Mouse (Mus musculus) kidney, postnatal 10 days (tissue): ENCODE measurements around the gene Tob1.

Source experiments
- DNase-seq: peaks from one replicate; pipeline ENCODE4 v3.0.0; 2021; ENCODE audit warnings: mixed read lengths

Tob1 gene

GRCm38 (mm10) chr11:94211124-94211603, at the start of gene Tob1:
Gene Tob1, plus strand, starts transcription at chr11:94211454.
- peak; percentile 99 for DNase-seq

- DNase-seq: peak; percentile 47
Measured at GRCm38 (mm10) chr11:94161867-94162581, 49.2 kb upstream of the Tob1 start.

GRCm38 (mm10) chr11:94163005-94163767, 48.1 kb upstream of the Tob1 start:
- DNase-seq: no peak

GRCm38 (mm10) chr11:94165745-94166144, 45.5 kb upstream of the Tob1 start:
- peak; percentile 49 for DNase-seq

- DNase-seq: peak; percentile 50
Measured at GRCm38 (mm10) chr11:94168238-94168637, 43.0 kb upstream of the Tob1 start.

- no peak for DNase-seq
Measured at GRCm38 (mm10) chr11:94169596-94169995, 41.7 kb upstream of the Tob1 start.

GRCm38 (mm10) chr11:94171691-94172090, 39.6 kb upstream of the Tob1 start:
- DNase-seq: no peak

- DNase-seq: peak; percentile 35
Measured at GRCm38 (mm10) chr11:94172186-94172585, 39.1 kb upstream of the Tob1 start.

GRCm38 (mm10) chr11:94173726-94174146, 37.5 kb upstream of the Tob1 start:
- DNase-seq: no peak

- no peak for DNase-seq
Measured at GRCm38 (mm10) chr11:94175288-94175687, 36.0 kb upstream of the Tob1 start.

- DNase-seq: peak; percentile 75
Measured at GRCm38 (mm10) chr11:94175694-94176093, 35.6 kb upstream of the Tob1 start.

GRCm38 (mm10) chr11:94177841-94178585, 33.2 kb upstream of the Tob1 start:
- no peak for DNase-seq

- DNase-seq: no peak
Measured at GRCm38 (mm10) chr11:94179768-94180167, 31.5 kb upstream of the Tob1 start.

GRCm38 (mm10) chr11:94180194-94180593, 31.1 kb upstream of the Tob1 start:
- DNase-seq: no peak

GRCm38 (mm10) chr11:94181694-94182093, 29.6 kb upstream of the Tob1 start:
- DNase-seq: no peak

- no peak for DNase-seq
Measured at GRCm38 (mm10) chr11:94182711-94183110, 28.5 kb upstream of the Tob1 start.

GRCm38 (mm10) chr11:94183120-94183519, 28.1 kb upstream of the Tob1 start:
- no peak for DNase-seq

GRCm38 (mm10) chr11:94183671-94184070, 27.6 kb upstream of the Tob1 start:
- no peak for DNase-seq

GRCm38 (mm10) chr11:94189579-94189978, 21.7 kb upstream of the Tob1 start:
- DNase-seq: no peak

- DNase-seq: no peak
Measured at GRCm38 (mm10) chr11:94190665-94191064, 20.6 kb upstream of the Tob1 start.

GRCm38 (mm10) chr11:94193109-94193508, 18.1 kb upstream of the Tob1 start:
- no peak for DNase-seq

- peak; percentile 37 for DNase-seq
Measured at GRCm38 (mm10) chr11:94196311-94196710, 14.9 kb upstream of the Tob1 start.

GRCm38 (mm10) chr11:94198405-94199146, 12.7 kb upstream of the Tob1 start:
- no peak for DNase-seq
